Mouse (Mus musculus) testis, adult 2 months (tissue): ENCODE measurements around the gene Spata25. TPM values are rescaled to one million over a fixed set of nuclear protein-coding genes. Genes with fewer than 3 reads are reported as not detected.
"Not testable (repeated sequence)": the region's sequence is repeated elsewhere in the genome, so short reads cannot be mapped to it uniquely, and the experiment has no call there.

Experiments
- H3K27ac ChIP-seq: fragments of 200-500 bp; 2 replicates; pipeline ENCODE4 v1.5.1; 2012; ENCODE audit warnings: low read depth, low read length; ENCODE audit not compliant: control insufficient read depth, insufficient read depth
- H3K27me3 ChIP-seq: fragments of 200-500 bp; 2 replicates; pipeline ENCODE4 v1.6.1; 2012; ENCODE audit warnings: mild to moderate bottlenecking, low read length, moderate library complexity; ENCODE audit not compliant: control insufficient read depth, insufficient read depth
- H3K36me3 ChIP-seq: fragments of 200-500 bp; 2 replicates; pipeline ENCODE4 v1.6.1; 2012; ENCODE audit warnings: mild to moderate bottlenecking, low read length; ENCODE audit not compliant: control insufficient read depth, insufficient read depth
- H3K4me1 ChIP-seq: fragments of 200-500 bp; 2 replicates; pipeline ENCODE4 v1.6.1; 2012; ENCODE audit warnings: low read length; ENCODE audit not compliant: control insufficient read depth, insufficient read depth
- H3K4me3 ChIP-seq: fragments of 200-500 bp; 2 replicates; pipeline ENCODE4 v1.5.1; 2012; ENCODE audit warnings: low read depth, mild to moderate bottlenecking, low read length, moderate library complexity, mixed read lengths; ENCODE audit not compliant: control insufficient read depth
- CTCF ChIP-seq: fragments of 200-500 bp; IDR thresholded peaks from 2 replicates; pipeline ENCODE4 v1.5.1; 2012; ENCODE audit warnings: low read depth, mild to moderate bottlenecking, inconsistent platforms, low read length, moderate library complexity; ENCODE audit not compliant: control insufficient read depth, insufficient read depth, insufficient replicate concordance
- POLR2A ChIP-seq: fragments of 200-500 bp; IDR thresholded peaks from 2 replicates; pipeline ENCODE4 v1.6.1; 2012; ENCODE audit warnings: low read depth, mild to moderate bottlenecking, inconsistent platforms, low read length, moderate library complexity; ENCODE audit not compliant: control insufficient read depth
- polyA plus RNA-seq: library from polyadenylated mRNA; depleted of rRNA; stranded (reverse); fragments of >200 nt; gene quantifications from 2 replicates; pipeline ENCODE4 v1.2.3, GENCODE M21; 2012

Gene Spata25
- polyA plus RNA-seq, 1 experiment: 154 TPM

DNA sequence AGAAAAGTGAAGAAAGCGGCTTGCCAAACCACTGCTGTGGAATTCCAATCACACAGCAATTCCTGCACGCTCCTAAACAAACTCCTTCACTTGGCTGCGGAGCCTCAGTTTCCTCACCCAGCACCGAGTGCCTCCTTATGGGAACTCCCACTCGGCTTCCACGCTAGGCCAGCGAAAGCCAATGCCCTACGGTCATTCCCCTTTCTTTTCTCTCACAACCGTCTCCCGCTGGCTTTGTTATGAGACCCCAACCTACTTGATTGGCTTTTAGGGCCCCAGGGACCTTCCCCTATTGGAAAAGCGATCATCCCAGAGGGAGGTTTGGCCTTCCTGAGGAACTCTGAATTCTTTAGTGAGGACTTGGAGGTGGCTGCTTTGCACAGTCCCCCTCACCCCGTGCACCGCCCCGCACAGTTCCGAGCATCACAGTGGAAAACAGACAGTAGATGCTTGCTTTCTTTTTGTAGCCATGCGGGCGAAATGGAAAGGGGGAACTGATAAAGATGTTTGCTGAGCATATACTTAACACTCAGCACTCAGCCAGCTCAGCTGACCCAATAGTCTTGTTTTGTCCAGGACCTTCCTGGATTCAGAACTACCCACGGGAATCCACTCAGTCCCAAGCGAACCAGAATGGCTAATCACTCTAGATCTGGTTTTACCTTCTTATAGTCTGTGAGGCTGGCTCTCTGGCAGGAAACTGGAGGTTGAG is 29.7 kb upstream of the Spata25 start:
- Histone ChIP-seq H3K4me1 (peaks cover 7% of the 10 kb centered on the region), H3K4me3 (peak overlapping the region; percentile 26; the same call in 1 of the 2 replicates), H3K27ac (no peak overlapping the region), H3K36me3 (no peaks in the 10 kb centered on the region), H3K27me3 (no peaks in the 10 kb centered on the region)
- no peak for TF ChIP-seq CTCF
- no peak for TF ChIP-seq POLR2A

GRCm38 (mm10) chr2:164857101-164857821 is 28.9 kb upstream of the Spata25 start, which contains the start of gene Pltp:
Pltp (minus strand) TSS chr2:164857711.
- Histone ChIP-seq H3K4me3 (peak within 1 kb of the TSS; percentile 69), H3K36me3 (no peaks in the 10 kb centered on the region), H3K27me3 (no peaks in the 10 kb centered on the region), H3K27ac (no peak within 1 kb of the TSS), H3K4me1 (peaks cover 7% of the 10 kb centered on the region)
- TF ChIP-seq CTCF: no peak
- TF ChIP-seq POLR2A: peak; percentile 40; the same call in 1 of the 2 replicates

GRCm38 (mm10) chr2:164856309-164857100 is 28.2 kb upstream of the Spata25 start:
- H3K36me3 ChIP-seq: no peaks in the 10 kb centered on the region
- peak overlapping the region; percentile 69 for H3K4me3 ChIP-seq
- no peak overlapping the region for H3K27ac ChIP-seq
- no peak for TF ChIP-seq CTCF
- TF ChIP-seq POLR2A: no peak
- no peaks in the 10 kb centered on the region for H3K27me3 ChIP-seq
- peaks cover 7% of the 10 kb centered on the region for H3K4me1 ChIP-seq

DNA sequence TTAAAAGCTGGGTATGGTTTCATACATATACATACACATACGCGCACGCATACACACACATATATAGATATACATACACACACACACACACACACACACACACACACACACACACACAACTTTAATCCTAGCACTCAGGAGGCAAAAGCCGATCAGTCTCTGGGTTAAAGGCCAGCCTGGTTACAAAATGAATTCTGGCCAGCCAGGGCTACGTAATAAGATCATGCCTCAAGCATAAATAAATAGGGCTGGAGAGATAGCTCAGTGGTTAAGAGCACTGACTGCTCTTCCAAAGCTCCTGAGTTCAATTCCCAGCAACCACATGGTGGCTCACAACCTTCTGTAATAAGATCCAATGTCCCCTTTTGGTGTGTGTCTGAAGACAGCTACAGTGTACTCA is 27.2 kb upstream of the Spata25 start:
- H3K36me3 ChIP-seq, H3K27ac ChIP-seq, H3K4me3 ChIP-seq, H3K4me1 ChIP-seq, H3K27me3 ChIP-seq: not testable (repeated sequence)

- no peaks in the 10 kb centered on the region for H3K27me3 ChIP-seq
- peaks cover 2% of the 10 kb centered on the region; the same call in 1 of the 2 replicates for H3K4me1 ChIP-seq
- no peak for TF ChIP-seq POLR2A
- TF ChIP-seq CTCF: no peak
- no peaks in the 10 kb centered on the region for H3K36me3 ChIP-seq
- no peak overlapping the region for H3K4me3 ChIP-seq
- H3K27ac ChIP-seq: no peak overlapping the region
Observed at GRCm38 (mm10) chr2:164850061-164850460, 21.7 kb upstream of the Spata25 start.

DNA sequence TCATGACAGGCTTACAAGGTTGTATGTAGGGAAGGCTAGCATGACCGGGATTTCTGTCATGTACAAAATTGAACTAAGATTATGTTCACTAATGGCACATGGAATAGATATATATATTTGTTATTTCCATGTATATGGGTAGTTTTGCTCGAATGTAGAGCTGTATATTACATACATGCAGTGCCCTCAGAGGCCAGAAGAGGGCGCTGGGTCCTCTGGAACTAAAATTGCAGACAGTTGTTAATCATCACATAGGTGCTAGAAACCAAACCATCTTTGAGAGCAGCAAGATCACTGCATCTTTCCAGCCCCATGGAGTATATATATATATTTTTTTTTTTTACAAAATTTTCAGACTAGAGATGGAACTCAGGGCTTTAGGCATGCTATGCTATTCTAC is 17.4 kb upstream of the Spata25 start:
- H3K4me1 ChIP-seq: peaks cover 2% of the 10 kb centered on the region; the same call in 1 of the 2 replicates
- H3K27me3 ChIP-seq: no peaks in the 10 kb centered on the region
- H3K36me3 ChIP-seq: no peaks in the 10 kb centered on the region
- no peak overlapping the region for H3K27ac ChIP-seq
- H3K4me3 ChIP-seq: no peak overlapping the region
- no peak for TF ChIP-seq POLR2A
- no peak; the same call in 1 of the 2 replicates for TF ChIP-seq CTCF

- no peak overlapping the region for H3K4me3 ChIP-seq
- H3K4me1 ChIP-seq: peaks cover 18% of the 10 kb centered on the region
- TF ChIP-seq POLR2A (no peak), CTCF (no peak)
- no peak overlapping the region for H3K27ac ChIP-seq
- H3K27me3 ChIP-seq: no peaks in the 10 kb centered on the region
- no peaks in the 10 kb centered on the region for H3K36me3 ChIP-seq
Observed at GRCm38 (mm10) chr2:164835164-164835563, 6.8 kb upstream of the Spata25 start.
